ENCODE assay signal across 13 mouse cellular contexts in the genomic region with DNA sequence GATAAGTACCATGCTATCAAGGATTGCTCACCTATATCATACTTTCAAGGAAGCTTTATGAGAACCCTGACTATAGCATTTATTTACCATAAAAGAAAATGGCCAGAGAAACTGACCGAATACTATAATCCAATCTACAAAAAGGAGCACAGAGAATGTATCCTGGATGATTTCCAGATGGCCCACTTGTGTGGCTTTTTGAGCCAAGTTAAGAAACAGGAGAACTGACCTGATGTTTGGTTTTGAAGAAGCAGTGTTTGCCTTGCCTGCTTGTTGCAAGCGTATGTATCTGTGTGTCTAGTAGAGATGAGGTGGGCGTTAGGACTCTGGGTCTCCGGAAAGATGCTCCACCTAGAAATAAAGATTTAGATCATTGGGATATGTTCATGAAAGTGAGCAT.
"Had no signal": no experiment of that assay in that cellular context is flagged by ENCODE, and none has a peak within 500 bp of the region (broad histone marks: within the 10 kb centered on the region; RNA-seq: fewer than 3 reads in every experiment).

No protein-coding gene starts in this region.

- H3K27me3 ChIP-seq: limb, embryonic 15.5 days; liver, embryonic 12.5 days; neural tube, embryonic 13.5 days; stomach, embryonic 15.5 days had no signal

- H3K9me3 ChIP-seq: limb, embryonic 15.5 days; liver, embryonic 12.5 days; midbrain, embryonic 12.5 days; neural tube, embryonic 13.5 days; stomach, embryonic 15.5 days had no signal

- H3K36me3 ChIP-seq: limb, embryonic 15.5 days; liver, embryonic 12.5 days; midbrain, embryonic 12.5 days; neural tube, embryonic 13.5 days; stomach, embryonic 15.5 days had no signal

- DNase-seq: kidney, adult 9 months; kidney, postnatal 36 days; layer of hippocampus, adult 9-11 months; retina, postnatal 1 day; thymus, adult 2 months; thymus, postnatal 25 days had no signal

- H3K27ac ChIP-seq: kidney, postnatal 0 days; limb, embryonic 15.5 days; liver, embryonic 12.5 days; midbrain, embryonic 12.5 days; neural tube, embryonic 13.5 days; stomach, embryonic 15.5 days had no signal

- H3K9ac ChIP-seq: limb, embryonic 15.5 days; liver, embryonic 12.5 days; midbrain, embryonic 12.5 days; neural tube, embryonic 13.5 days; stomach, embryonic 15.5 days had no signal

- ATAC-seq: liver, embryonic 12.5 days; midbrain, embryonic 16.5 days had no signal

- H3K4me1 ChIP-seq: limb, embryonic 15.5 days; liver, embryonic 12.5 days; midbrain, embryonic 12.5 days; neural tube, embryonic 13.5 days; stomach, embryonic 15.5 days had no signal

- H3K4me3 ChIP-seq: limb, embryonic 15.5 days; liver, embryonic 12.5 days; midbrain, embryonic 12.5 days; neural tube, embryonic 13.5 days; stomach, embryonic 15.5 days had no signal

- H3K4me2 ChIP-seq: limb, embryonic 15.5 days; liver, embryonic 12.5 days; midbrain, embryonic 12.5 days; neural tube, embryonic 13.5 days; stomach, embryonic 15.5 days had no signal
